Mouse (Mus musculus) left cerebral cortex, adult 11 months (tissue): ENCODE data around the gene Gm42906.

ENCODE experiments used
- DNase-seq: peaks from one replicate; pipeline ENCODE4 v3.0.0; 2022; ENCODE audit warnings: low spot score

The Gm42906 gene

GRCm38 (mm10) chr5:151393821-151394662 is 33.9 kb downstream of the Gm42906 start:
- no peak for DNase-seq

- no peak for DNase-seq
Observed at GRCm38 (mm10) chr5:151389827-151390226, 38.1 kb downstream of the Gm42906 start.

GRCm38 (mm10) chr5:151379896-151380295 is 48.1 kb downstream of the Gm42906 start:
- DNase-seq, result no peak

- DNase-seq, result no peak
Observed at GRCm38 (mm10) chr5:151379210-151379609, 48.8 kb downstream of the Gm42906 start.

- no peak for DNase-seq
Observed at GRCm38 (mm10) chr5:151376931-151377330, 51.0 kb downstream of the Gm42906 start.

- DNase-seq, result no peak
Observed at GRCm38 (mm10) chr5:151374825-151375224, 53.1 kb downstream of the Gm42906 start.

GRCm38 (mm10) chr5:151371130-151371529 is 56.8 kb downstream of the Gm42906 start:
- no peak for DNase-seq

GRCm38 (mm10) chr5:151369306-151369721 is 58.6 kb downstream of the Gm42906 start:
- no peak for DNase-seq

- DNase-seq, result peak; percentile 100
Observed at GRCm38 (mm10) chr5:151368395-151369190, 59.4 kb downstream of the Gm42906 start.

- DNase-seq, result no peak
Observed at GRCm38 (mm10) chr5:151367881-151368394, 60.0 kb downstream of the Gm42906 start.

GRCm38 (mm10) chr5:151367317-151367716 is 60.6 kb downstream of the Gm42906 start:
- no peak for DNase-seq

- DNase-seq, result no peak
Observed at GRCm38 (mm10) chr5:151363343-151364000, 64.5 kb downstream of the Gm42906 start.

- no peak for DNase-seq
Observed at GRCm38 (mm10) chr5:151349616-151350015, 78.3 kb downstream of the Gm42906 start.

- no peak for DNase-seq
Observed at GRCm38 (mm10) chr5:151348418-151348817, 79.5 kb downstream of the Gm42906 start.

GRCm38 (mm10) chr5:151346626-151347025 is 81.3 kb downstream of the Gm42906 start:
- DNase-seq, result no peak

GRCm38 (mm10) chr5:151344737-151345136 is 83.2 kb downstream of the Gm42906 start:
- DNase-seq, result no peak

- no peak for DNase-seq
Observed at GRCm38 (mm10) chr5:151333686-151334085, 94.3 kb downstream of the Gm42906 start.

- DNase-seq, result no peak
Observed at GRCm38 (mm10) chr5:151333191-151333594, 94.8 kb downstream of the Gm42906 start.

GRCm38 (mm10) chr5:151315804-151316597 is 112.0 kb downstream of the Gm42906 start:
- DNase-seq, result no peak

GRCm38 (mm10) chr5:151300286-151300685 is 127.7 kb downstream of the Gm42906 start:
- no peak for DNase-seq

GRCm38 (mm10) chr5:151299576-151299975 is 128.4 kb downstream of the Gm42906 start:
- no peak for DNase-seq
